19 mouse cellular contexts compared by ENCODE assay signal in genomic region chr6:114044962-114045361, GRCm38 (mm10). TPM values are rescaled to one million over a fixed set of nuclear protein-coding genes. Genes with fewer than 3 reads are reported as not detected.
DNase-seq lines count a peak whose midpoint lies in the region; ATAC-seq and TF ChIP-seq lines count a peak whose summit lies in the region.
"Had no signal": no experiment of that assay in that cellular context is flagged by ENCODE, and none has a peak within 500 bp of the region (broad histone marks: within the 10 kb centered on the region; RNA-seq: fewer than 3 reads in every experiment).

No protein-coding gene starts in this region.

- in situ Hi-C loops in CH12.LX (cut with MboI; ENCODE audit: low pct_ligation_motif_present, low pct_unique_long_range_greater_than_20kb, low sequenced_read_pairs): no loop called here

- H3K36me3 ChIP-seq in heart, embryonic 11.5 days (ENCODE audit: control insufficient read depth, insufficient read depth, low read length): no peaks in the 10 kb centered on the region
- H3K36me3 ChIP-seq in CH12.LX (replicated peaks in 1 of 2; ENCODE audit: control insufficient read depth in 1 of 2, insufficient read depth in 1 of 2, low read length in 1 of 2): no peaks in the 10 kb centered on the region
- H3K36me3 ChIP-seq: G1E; neural tube, embryonic 13.5 days had no signal

- no peak overlapping the region for H3K9ac ChIP-seq in heart, embryonic 11.5 days (ENCODE audit: low read depth, low read length)
- no peak overlapping the region for H3K9ac ChIP-seq in CH12.LX (ENCODE audit: insufficient read depth, low read depth)
- H3K9ac ChIP-seq: liver, embryonic 14.5 days; neural tube, embryonic 13.5 days had no signal

- TF ChIP-seq POLR2A in CH12.LX (IDR thresholded peaks at IDR 0.05; ENCODE audit: low read depth, low read length): no peak

- no peak overlapping the region for H3K4me2 ChIP-seq in heart, embryonic 11.5 days
- H3K4me2 ChIP-seq in CH12.LX (ENCODE audit: insufficient read depth, low read depth, poor library complexity, severe bottlenecking): no peak overlapping the region
- H3K4me2 ChIP-seq: neural tube, embryonic 13.5 days had no signal

- dilution Hi-C loops in CH12.LX (cut with MboI; ENCODE audit: extremely low pct_ligation_motif_present, extremely low pct_unique_long_range_greater_than_20kb, low sequenced_read_pairs): no loop called here

- TF ChIP-seq CTCF in CH12.LX (conservative IDR thresholded peaks at IDR 0.05 in 1 of 2, IDR thresholded peaks at IDR 0.05 in 1 of 2; ENCODE audit: low read depth in 2 of 2, low read length in 2 of 2): no peak

- 0 out of 2 replicates have a peak, but pooled peaks have one; percentile 32 for TF ChIP-seq EP300 in CH12.LX (IDR thresholded peaks at IDR 0.05; ENCODE audit: low read length)

- TF ChIP-seq RAD21 in CH12.LX (IDR thresholded peaks at IDR 0.05; ENCODE audit: low read depth, low read length): no peak

- H3K27ac ChIP-seq in heart, embryonic 11.5 days (ENCODE audit: low read depth, low read length): no peak overlapping the region
- no peak overlapping the region for H3K27ac ChIP-seq in CH12.LX (ENCODE audit: insufficient read depth, low read depth)
- H3K27ac ChIP-seq: liver, embryonic 14.5 days; neural tube, embryonic 13.5 days; stomach, postnatal 0 days had no signal

- H3K4me3 ChIP-seq in heart, embryonic 11.5 days (ENCODE audit: low read depth, low read length): no peak overlapping the region
- no peak overlapping the region for H3K4me3 ChIP-seq in CH12.LX (replicated peaks in 1 of 3; ENCODE audit: low read depth in 2 of 3, low read length in 2 of 3, poor library complexity in 1 of 3)
- H3K4me3 ChIP-seq: neural tube, embryonic 13.5 days had no signal

- WGBS in heart, embryonic 11.5 days (ENCODE audit: insufficient replicate concordance): 79% methylated on average over 8 of the region's 8 CpGs

- no peak for ATAC-seq in heart, embryonic 11.5 days (replicated peaks; ENCODE audit: insufficient number of reproducible peaks, low FRiP score, low TSS enrichment)
- peak; percentile 52 for ATAC-seq in megakaryocyte progenitor cell, adult 5-6 weeks (replicated peaks; ENCODE audit: poor library complexity)
- ATAC-seq: forebrain, embryonic 14.5 days; lung, postnatal 0 days had no signal

- no peaks in the 10 kb centered on the region for H3K4me1 ChIP-seq in heart, embryonic 11.5 days (ENCODE audit: control insufficient read depth, insufficient read depth, low read length)
- H3K4me1 ChIP-seq in CH12.LX (ENCODE audit: control insufficient read depth in 1 of 2, insufficient read depth in 2 of 2): peaks cover 0 to 7% of the 10 kb centered on the region in 2 experiments; a peak in 2 of 4 replicates

- peaks cover 55% of the 10 kb centered on the region for H3K27me3 ChIP-seq in heart, embryonic 11.5 days (ENCODE audit: control insufficient read depth, insufficient read depth, low read length)
- peaks cover 63% of the 10 kb centered on the region for H3K27me3 ChIP-seq in CH12.LX (replicated peaks)

- no peaks in the 10 kb centered on the region for H3K9me3 ChIP-seq in heart, embryonic 11.5 days (replicated peaks; ENCODE audit: control insufficient read depth, low read length)
- H3K9me3 ChIP-seq in CH12.LX (replicated peaks; ENCODE audit: low read length): no peaks in the 10 kb centered on the region
- H3K9me3 ChIP-seq: neural tube, embryonic 13.5 days had no signal

- H3K79me2 ChIP-seq in CH12.LX (replicated peaks; ENCODE audit: control insufficient read depth, extremely low read depth, insufficient read depth, poor library complexity, severe bottlenecking): no peaks in the 10 kb centered on the region

- peak; percentile 91 for DNase-seq in heart, adult 11 months
- no peak for DNase-seq in CH12.LX (ENCODE audit: extremely low read depth)
- DNase-seq in cerebellum, postnatal 36 days: peak; percentile 38 to 48
- no peak for DNase-seq in ovary, postnatal 36 days (ENCODE audit: low spot score)
- DNase-seq in urinary bladder, postnatal 10 days (ENCODE audit: low spot score): no peak
- DNase-seq: adrenal gland, postnatal 25 days; gastrocnemius, postnatal 25 days; kidney, adult 2 months; thymus, postnatal 4 days had no signal

TF ChIP-seq in CH12.LX, 34 proteins besides CTCF, POLR2A, EP300 and RAD21:
- TF ChIP-seq E2F4 (IDR thresholded peaks at IDR 0.05; ENCODE audit: insufficient replicate concordance, low read depth, low read length) (no peak), SMC3 (IDR thresholded peaks at IDR 0.05; ENCODE audit: low read depth, low read length) (no peak), KAT2A (IDR thresholded peaks at IDR 0.05; ENCODE audit: insufficient replicate concordance, low read length) (no peak), HCFC1 (IDR thresholded peaks at IDR 0.05; ENCODE audit: low read depth, low read length) (no peak), USF1 (IDR thresholded peaks at IDR 0.05; ENCODE audit: low read depth, low read length) (no peak), TCF12 (IDR thresholded peaks at IDR 0.05; ENCODE audit: low read depth, low read length) (no peak), ZC3H11A (IDR thresholded peaks at IDR 0.05; ENCODE audit: low read depth, low read length) (no peak), UBTF (IDR thresholded peaks at IDR 0.05; ENCODE audit: low read depth, low read length) (no peak)
TF ChIP-seq in CH12.LX: peak in this region for 0.

RNA-seq across cellular contexts. Expression of gene Atp2b2, which starts 2.5 kb away (rescaled TPM):
- 0.38 and 0.40 TPM in 2 replicates for polyA plus RNA-seq in heart, embryonic 11.5 days (2014; fragmentation: Nextera tagmentation; extraction: Ambion mirVana)
- total RNA-seq in CH12.LX (2012; rRNA removed) (not detected in 2 replicates), CH12.LX (2014; rRNA removed) (not detected in 2 replicates)
- not detected in 2 replicates for polyA plus RNA-seq in CH12.LX (2012; ENCODE audit: insufficient read length, low read depth)
- total RNA-seq in megakaryocyte progenitor cell, adult 5-6 weeks (2015): not detected in 2 replicates
- total RNA-seq in megakaryocyte progenitor cell, adult 5-6 weeks (2017): not detected in 2 replicates
- total RNA-seq: hematopoietic stem cell, adult 5-6 weeks; monocyte, adult 5-6 weeks had no signal
- polyA plus RNA-seq: G1E had no signal

Comparison
In these comparisons a context has a peak if more than half of its experiments do, and no peak if none do; other contexts are left out.
1. DNase-seq: peak in heart, adult 11 months (single experiment) and cerebellum, postnatal 36 days (2 of 2); none in CH12.LX (single experiment), ovary, postnatal 36 days (single experiment) and urinary bladder, postnatal 10 days (single experiment).